Mouse (Mus musculus) liver, adult 2 months (tissue): ENCODE measurements around the gene Ccn5. TPM values are rescaled to one million over a fixed set of nuclear protein-coding genes. Genes with fewer than 3 reads are reported as not detected.

Source experiments
- DNase-seq: peaks from one replicate; pipeline ENCODE4 v3.0.0-alpha.2; 2011; ENCODE audit warnings: low read depth, low spot score; ENCODE audit errors: extremely low read depth
- H3K27ac ChIP-seq: fragments of 200-500 bp; replicated peaks from 2 replicates; pipeline ENCODE4 v1.5.1; 2012; ENCODE audit warnings: low read depth, mild to moderate bottlenecking, control low read depth, inconsistent platforms, low read length; ENCODE audit not compliant: insufficient read depth
- H3K27me3 ChIP-seq: fragments of 200-500 bp; 2 replicates; pipeline ENCODE4 v1.6.1; 2012; ENCODE audit warnings: mild to moderate bottlenecking, moderate library complexity, low read length, inconsistent platforms; ENCODE audit not compliant: control insufficient read depth, insufficient read depth
- H3K36me3 ChIP-seq: fragments of 200-500 bp; 2 replicates; pipeline ENCODE4 v1.6.1; 2012; ENCODE audit warnings: low read length, inconsistent platforms; ENCODE audit not compliant: control insufficient read depth, insufficient read depth
- H3K4me1 ChIP-seq: fragments of 200-500 bp; 2 replicates; pipeline ENCODE4 v1.6.1; 2011; ENCODE audit warnings: low read length; ENCODE audit not compliant: control insufficient read depth, insufficient read depth
- H3K4me3 ChIP-seq: fragments of 200-500 bp; 2 replicates; pipeline ENCODE4 v1.5.1; 2011; ENCODE audit warnings: low read depth, mild to moderate bottlenecking, control low read depth, low read length, moderate library complexity; ENCODE audit not compliant: insufficient read depth
- H3K79me2 ChIP-seq: fragments of 200-500 bp; 2 replicates; pipeline ENCODE4 v1.6.1; 2012; ENCODE audit warnings: inconsistent platforms, mild to moderate bottlenecking, low read length, moderate library complexity; ENCODE audit not compliant: control insufficient read depth, insufficient read depth
- H3K9ac ChIP-seq: fragments of 200-500 bp; 2 replicates; pipeline ENCODE4 v1.6.1; 2012; ENCODE audit warnings: low read depth, mild to moderate bottlenecking, control low read depth, inconsistent platforms, low read length
- CTCF ChIP-seq: fragments of 200-500 bp; IDR thresholded peaks from 2 replicates; pipeline ENCODE4 v1.5.1; 2011; ENCODE audit warnings: low read depth, low read length, control low read depth
- POLR2A ChIP-seq: fragments of 200-500 bp; IDR thresholded peaks from 2 replicates; pipeline ENCODE4 v1.6.1; 2011; ENCODE audit warnings: low read length, control low read depth; ENCODE audit not compliant: insufficient read depth; ENCODE audit errors: extremely low read depth
- WGBS: fragments of 180-500 bp; shearing (Covaris S2); methylation state at CpG from one replicate; pipeline ENCODE4 v1.1.7; 2018; 5-methylcytosine and 5-hydroxymethylcytosine counted together
- polyA plus RNA-seq: library from polyadenylated mRNA; depleted of rRNA; stranded (reverse); fragments of >200 nt; gene quantifications from 2 replicates; pipeline ENCODE4 v1.2.3, GENCODE M21; 2012
- total RNA-seq: library from RNA; depleted of rRNA; stranded (reverse); fragments of >200 nt; gene quantifications from 2 replicates; pipeline ENCODE4 v1.2.3, GENCODE M21; 2014

Ccn5 gene
- total and polyA plus RNA-seq, 2 experiments: 0.09 to 0.23 TPM

DNA sequence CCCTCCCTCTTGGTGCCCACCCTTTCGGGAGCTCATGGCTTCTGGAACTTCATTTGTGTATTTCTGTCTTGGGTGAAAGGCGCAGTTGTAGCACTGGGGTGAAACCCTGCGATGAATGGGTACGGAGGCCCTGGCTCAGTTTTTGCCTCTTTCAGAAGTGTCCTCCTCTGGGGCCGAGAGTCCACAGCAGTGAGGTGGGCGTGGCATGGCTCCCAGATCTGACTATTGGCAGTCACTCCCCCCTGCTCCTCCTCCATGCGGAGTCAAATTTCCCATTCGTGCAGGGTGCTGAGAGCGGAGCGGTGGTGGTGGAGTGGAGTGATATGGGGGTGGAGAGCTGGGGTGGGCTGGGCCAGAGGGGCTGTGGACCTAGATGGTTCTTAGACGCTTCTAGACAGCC is 3.1 kb downstream of the Ccn5 start:
- DNase-seq: peak; percentile 74
- no peaks in the 10 kb centered on the region for H3K79me2 ChIP-seq
- H3K36me3 ChIP-seq: no peaks in the 10 kb centered on the region
- no peaks in the 10 kb centered on the region for H3K4me1 ChIP-seq
- no peak overlapping the region for H3K27ac ChIP-seq
- 24% methylated on average over 11 of the region's 11 CpGs for WGBS
- no peaks in the 10 kb centered on the region for H3K27me3 ChIP-seq
- no peak overlapping the region for H3K9ac ChIP-seq
- H3K4me3 ChIP-seq: no peak overlapping the region
- TF ChIP-seq CTCF: no peak
- no peak for TF ChIP-seq POLR2A

DNA sequence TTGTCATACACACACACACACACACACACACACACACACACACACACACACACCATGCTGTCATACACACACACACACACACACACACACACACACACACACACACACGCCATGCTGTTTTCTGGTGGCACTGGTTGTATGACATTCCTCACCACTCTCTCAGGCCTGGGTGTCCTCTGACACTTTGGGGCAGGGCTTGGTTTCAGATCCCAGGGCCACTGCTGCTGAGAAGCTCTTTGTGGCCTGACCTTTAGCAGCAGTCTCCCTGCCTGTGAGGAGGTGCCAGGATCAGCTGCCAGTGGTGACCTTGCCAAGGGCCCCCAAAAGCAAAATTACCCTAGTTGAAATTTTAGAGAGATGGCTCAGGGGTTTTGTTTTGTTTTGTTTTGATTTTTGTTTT is 5.2 kb downstream of the Ccn5 start:
- TF ChIP-seq CTCF (no peak), POLR2A (no peak)
- no peaks in the 10 kb centered on the region for H3K27me3 ChIP-seq
- WGBS: 75% methylated on average over 1 of the region's 1 CpGs
- no peak overlapping the region for H3K9ac ChIP-seq
- no peak overlapping the region for H3K27ac ChIP-seq
- DNase-seq: no peak
- no peaks in the 10 kb centered on the region for H3K4me1 ChIP-seq
- no peaks in the 10 kb centered on the region for H3K36me3 ChIP-seq
- H3K4me3 ChIP-seq: no peak overlapping the region
- no peaks in the 10 kb centered on the region for H3K79me2 ChIP-seq

DNA sequence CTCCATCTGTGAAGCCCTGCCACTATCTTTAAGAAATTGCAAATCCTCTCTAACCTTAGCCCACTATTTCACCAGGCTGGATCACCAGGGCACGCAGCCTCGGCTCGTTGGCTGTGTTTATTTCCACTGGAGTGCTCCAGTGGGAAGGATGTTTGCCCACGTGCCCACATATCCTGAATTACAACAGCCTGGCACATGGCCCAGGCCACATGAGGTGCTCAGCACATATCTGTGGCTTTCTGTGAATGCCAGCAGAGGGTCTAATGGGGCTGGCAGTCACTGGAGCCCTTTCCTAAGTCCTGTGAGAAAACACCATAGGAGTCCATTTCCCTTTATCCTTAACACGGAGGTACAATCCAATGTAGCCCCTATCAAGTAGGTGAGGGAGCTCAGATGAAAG is 5.8 kb downstream of the Ccn5 start:
- WGBS: 26% methylated on average over 5 of the region's 5 CpGs
- no peak overlapping the region for H3K9ac ChIP-seq
- no peak for DNase-seq
- no peaks in the 10 kb centered on the region for H3K27me3 ChIP-seq
- H3K27ac ChIP-seq: no peak overlapping the region
- no peak overlapping the region for H3K4me3 ChIP-seq
- no peaks in the 10 kb centered on the region for H3K79me2 ChIP-seq
- TF ChIP-seq CTCF (no peak), POLR2A (no peak)
- H3K4me1 ChIP-seq: no peaks in the 10 kb centered on the region
- no peaks in the 10 kb centered on the region for H3K36me3 ChIP-seq

DNA sequence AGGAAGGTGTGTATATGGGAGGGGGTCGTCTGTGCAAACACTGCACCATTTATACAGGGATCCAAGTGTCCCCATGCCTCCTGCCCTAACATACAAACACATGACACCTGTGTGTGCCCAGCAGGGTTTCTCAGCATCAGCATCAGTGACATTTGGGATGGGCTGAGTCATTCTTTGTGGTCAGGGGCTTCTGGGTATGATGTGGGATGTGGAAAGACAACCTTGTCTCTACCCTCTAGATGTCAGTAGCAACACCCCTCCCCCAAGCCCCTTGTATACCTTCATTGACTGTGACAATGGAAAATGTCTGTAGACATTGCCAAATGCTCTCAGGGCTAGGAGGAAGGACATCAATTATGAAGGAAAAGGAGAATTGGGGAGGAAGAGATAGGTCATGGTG is 10.5 kb downstream of the Ccn5 start:
- H3K4me1 ChIP-seq: no peaks in the 10 kb centered on the region
- H3K27me3 ChIP-seq: no peaks in the 10 kb centered on the region
- no peak overlapping the region for H3K4me3 ChIP-seq
- 24% methylated on average over 1 of the region's 1 CpGs for WGBS
- H3K36me3 ChIP-seq: no peaks in the 10 kb centered on the region
- no peak for DNase-seq
- no peak for TF ChIP-seq POLR2A
- TF ChIP-seq CTCF: no peak
- no peak overlapping the region for H3K27ac ChIP-seq
- no peak overlapping the region for H3K9ac ChIP-seq
- H3K79me2 ChIP-seq: no peaks in the 10 kb centered on the region

DNA sequence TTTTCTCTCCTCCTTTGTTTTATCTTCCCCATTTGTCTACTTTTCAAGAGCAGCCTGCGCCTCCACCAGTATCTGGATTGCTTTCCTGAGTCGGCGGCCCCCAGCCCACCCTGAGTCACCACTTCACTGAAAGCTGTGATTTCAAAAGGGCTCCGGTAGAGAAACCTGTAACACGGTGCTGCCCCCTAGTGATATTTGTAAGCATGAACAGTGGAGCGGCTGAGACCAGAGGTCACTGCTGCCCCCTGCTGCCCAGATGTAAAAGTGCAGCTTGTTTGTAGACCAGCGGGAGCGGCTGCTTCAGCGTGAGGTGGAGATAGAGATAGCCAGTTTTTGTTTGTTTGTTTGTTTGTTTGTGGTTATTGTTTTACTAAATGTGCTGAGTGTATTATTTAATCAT is 17.4 kb downstream of the Ccn5 start:
- 20% methylated on average over 9 of the region's 9 CpGs for WGBS

DNA sequence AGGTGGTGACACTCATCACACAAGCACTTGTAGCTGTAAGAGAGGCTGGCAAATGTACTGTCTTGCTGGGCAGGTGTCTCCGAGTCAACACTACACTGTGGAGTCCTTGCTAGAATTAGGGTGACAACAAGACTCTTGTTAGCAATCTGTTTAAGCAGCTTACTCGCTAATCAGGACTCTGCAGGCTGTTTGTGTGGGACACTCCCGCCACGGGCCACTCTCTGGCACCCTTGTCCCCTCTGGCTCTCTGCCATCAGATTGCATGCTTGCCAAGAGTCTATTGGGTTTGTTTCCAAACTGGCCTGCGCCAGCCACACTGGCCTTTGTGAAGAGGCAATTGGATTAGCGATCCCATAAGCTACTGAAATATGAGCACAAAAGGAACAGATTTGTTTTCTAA is 18.9 kb downstream of the Ccn5 start:
- DNase-seq: peak; percentile 70
- no peaks in the 10 kb centered on the region for H3K27me3 ChIP-seq
- no peak overlapping the region for H3K27ac ChIP-seq
- H3K79me2 ChIP-seq: no peaks in the 10 kb centered on the region
- H3K4me3 ChIP-seq: no peak overlapping the region
- 9% methylated on average over 6 of the region's 6 CpGs for WGBS
- TF ChIP-seq POLR2A (no peak), CTCF (no peak)
- H3K36me3 ChIP-seq: no peaks in the 10 kb centered on the region
- H3K4me1 ChIP-seq: peaks cover 3% of the 10 kb centered on the region
- no peak overlapping the region for H3K9ac ChIP-seq

More for the DNA sequence above, 17.4 kb downstream of the Ccn5 start:
- Histone ChIP-seq H3K27ac (no peak overlapping the region), H3K27me3 (no peaks in the 10 kb centered on the region), H3K4me1 (peaks cover 3% of the 10 kb centered on the region), H3K4me3 (no peak overlapping the region), H3K9ac (no peak overlapping the region), H3K36me3 (no peaks in the 10 kb centered on the region), H3K79me2 (no peaks in the 10 kb centered on the region)
- TF ChIP-seq CTCF (peak; percentile 99), POLR2A (no peak)
- DNase-seq: peak; percentile 59
